Mouse (Mus musculus): Measurements from ENCODE around the gene Ppp6r1.

- TF ChIP-seq POLR2A (IDR thresholded peaks at IDR 0.05; ENCODE audit: extremely low read depth, insufficient read depth, low read length) (no peak), CTCF (IDR thresholded peaks at IDR 0.05; ENCODE audit: low read depth, low read length) (no peak)
These were observed 5.0 kb downstream of the Ppp6r1 start for GRCm38 (mm10) chr7:4653780-4654179.

All from liver, adult 2 months (tissue).